Mouse (Mus musculus) embryonic stem cell, embryonic (primary cell): ENCODE results near the gene Kat6b.

Source experiments
- CTCF ChIA-PET, 4 experiments: fragments of 300-600 bp in 2 of 4; fragments of 350-600 bp in 2 of 4; sonication (Branson Sonifier 250); formaldehyde crosslinking; loops; one replicate each; lab custom pipeline; 2022; ENCODE audit warnings: inconsistent platforms in 2 of 4; lab: Charles Lee
- POLR2A ChIA-PET, 4 experiments: fragments of 300-600 bp in 2 of 4; fragments of 350-600 bp in 2 of 4; sonication (Branson Sonifier 250); formaldehyde crosslinking; loops; one replicate each; lab custom pipeline; 2022; ENCODE audit warnings: antibody characterized with exemption in 4 of 4, inconsistent platforms in 1 of 4; lab: Charles Lee

Kat6b gene

GRCm38 (mm10) chr14:21702691-21703090 lies 221.5 kb downstream of the Kat6b start:
- POLR2A ChIA-PET = interaction anchor here in 2 of 4 experiments (0.6 to 0.9 kb wide), 4 partner anchors 17 to 651 kb away, joined by 3 read pairs; partner anchors contain the start of genes Adk (in 1 of the 2) and Ap3m1 (in 1 of the 2)
- CTCF ChIA-PET = interaction anchor here in 2 of 4 experiments (0.6 to 1.4 kb wide), 3 partner anchors 23 to 302 kb away, joined by 3 read pairs; no protein-coding TSS in a partner anchor

DNA sequence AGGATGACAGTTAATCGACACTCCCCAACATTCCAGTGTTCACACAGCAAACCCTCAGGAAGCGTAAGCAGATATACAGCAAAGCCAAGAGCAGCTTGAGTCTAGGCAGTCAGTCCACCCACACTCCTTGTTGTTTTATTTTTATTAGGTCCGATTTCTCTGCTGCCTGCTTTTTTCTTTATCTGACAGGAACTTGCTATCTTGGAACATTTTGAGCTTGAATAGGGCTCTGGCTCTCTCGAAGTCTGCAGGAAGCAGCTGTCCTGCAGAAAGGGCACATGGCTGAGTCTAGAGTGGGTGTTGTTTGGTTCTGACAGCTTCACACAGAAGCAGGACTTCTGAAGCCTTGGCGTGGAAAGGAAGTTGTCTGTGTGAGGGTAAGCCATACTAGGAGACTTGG lies 222.0 kb downstream of the Kat6b start:
- POLR2A ChIA-PET = interaction anchor here in 2 of 4 experiments (0.9 to 1.3 kb wide), 2 partner anchors 17 to 651 kb away, joined by 3 to 4 read pairs; partner anchors contain the start of genes Adk (in 1 of the 2) and Ap3m1 (in 1 of the 2)
- CTCF ChIA-PET = interaction anchor here in 3 of 4 experiments (0.8 to 1.4 kb wide), 2 partner anchors 24 to 39 kb away, joined by 3 to 10 read pairs (median 5); no protein-coding TSS in a partner anchor

DNA sequence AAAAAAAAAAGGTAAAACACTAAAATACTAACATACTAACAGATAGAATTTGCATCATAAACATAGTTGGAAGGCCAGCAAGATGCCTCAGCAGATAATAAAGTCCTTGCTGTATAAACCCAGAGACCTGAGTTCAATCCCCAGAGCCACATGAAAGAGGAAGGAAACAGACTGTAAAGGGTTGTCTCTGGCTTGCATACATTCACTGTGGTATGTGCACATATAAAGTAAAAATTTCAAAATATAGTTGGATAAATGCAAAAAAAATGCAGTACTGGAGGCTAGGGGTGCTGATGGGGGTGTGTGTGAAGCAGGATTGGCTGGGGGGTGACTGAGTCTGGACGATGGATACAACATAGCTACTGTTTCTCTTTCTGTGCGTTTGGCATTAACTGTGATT lies 224.2 kb downstream of the Kat6b start:
- ChIA-PET POLR2A (interaction anchor here in 1 of 4 experiments (0.7 kb wide), 1 partner anchor 52 kb away, joined by 4 read pairs; no protein-coding TSS in a partner anchor), CTCF (no interaction called here)

- ChIA-PET POLR2A (interaction anchor here in 1 of 4 experiments (1.6 kb wide), 1 partner anchor 13 kb away, joined by 7 read pairs; no protein-coding TSS in a partner anchor), CTCF (interaction anchor here in 1 of 4 experiments (1.6 kb wide), 1 partner anchor 35 kb away, joined by 4 read pairs; no protein-coding TSS in a partner anchor)
These were observed 225.7 kb downstream of the Kat6b start for GRCm38 (mm10) chr14:21706759-21707571.

- ChIA-PET CTCF (interaction anchor here in 2 of 4 experiments (1.5 to 2.3 kb wide), 2 partner anchors 32 kb away, joined by 4 to 8 read pairs; no protein-coding TSS in a partner anchor), POLR2A (no interaction called here)
These were observed 228.3 kb downstream of the Kat6b start for GRCm38 (mm10) chr14:21709545-21709944.

GRCm38 (mm10) chr14:21711231-21711630 lies 230.0 kb downstream of the Kat6b start:
- POLR2A ChIA-PET = interaction anchor here in 1 of 4 experiments (1.0 to 1.5 kb wide), 2 partner anchors 9 to 97 kb away, joined by 3 read pairs; no protein-coding TSS in a partner anchor
- CTCF ChIA-PET = no interaction called here

DNA sequence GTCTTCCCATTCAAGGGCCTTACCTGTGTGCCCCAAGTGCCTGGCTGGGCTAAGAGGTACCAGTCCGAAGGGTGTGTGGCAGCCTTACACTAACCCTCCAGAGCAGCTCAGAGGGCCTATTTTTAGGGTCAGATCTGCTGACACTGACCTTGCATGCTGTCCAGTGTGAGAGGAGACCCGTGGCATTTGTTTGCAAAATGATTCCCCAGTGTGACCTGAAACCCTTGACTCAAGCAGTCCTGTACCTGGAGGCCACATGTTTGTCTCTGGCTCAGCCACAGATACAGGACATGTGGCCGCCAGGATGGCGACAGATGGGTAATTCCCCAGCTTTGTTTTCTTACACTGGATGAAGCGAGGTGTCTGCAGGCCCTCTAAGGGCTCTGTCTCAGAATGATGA lies 233.3 kb downstream of the Kat6b start, which contains the start of gene Dupd1:
TSS of gene Dupd1 (minus strand) at position 91 of the 400 bp plus-strand sequence.
- POLR2A ChIA-PET = interaction anchor here in 1 of 4 experiments (0.6 kb wide), 1 partner anchor 1970 kb away, joined by 4 read pairs; no protein-coding TSS in a partner anchor
- CTCF ChIA-PET = interaction anchor here in 2 of 4 experiments (0.5 to 1.0 kb wide), 2 partner anchors 27 to 307 kb away, joined by 4 to 5 read pairs; no protein-coding TSS in a partner anchor

GRCm38 (mm10) chr14:21719646-21720383 lies 238.6 kb downstream of the Kat6b start:
- ChIA-PET CTCF (interaction anchor here in 1 of 4 experiments (1.5 kb wide), 1 partner anchor 22 kb away, joined by 5 read pairs; no protein-coding TSS in a partner anchor), POLR2A (interaction anchor here in 1 of 4 experiments (0.8 to 2.0 kb wide), 9 partner anchors 9 to 30 kb away, joined by 3 to 7 read pairs (median 3); partner anchors contain the start of genes Dusp13 and Samd8)

DNA sequence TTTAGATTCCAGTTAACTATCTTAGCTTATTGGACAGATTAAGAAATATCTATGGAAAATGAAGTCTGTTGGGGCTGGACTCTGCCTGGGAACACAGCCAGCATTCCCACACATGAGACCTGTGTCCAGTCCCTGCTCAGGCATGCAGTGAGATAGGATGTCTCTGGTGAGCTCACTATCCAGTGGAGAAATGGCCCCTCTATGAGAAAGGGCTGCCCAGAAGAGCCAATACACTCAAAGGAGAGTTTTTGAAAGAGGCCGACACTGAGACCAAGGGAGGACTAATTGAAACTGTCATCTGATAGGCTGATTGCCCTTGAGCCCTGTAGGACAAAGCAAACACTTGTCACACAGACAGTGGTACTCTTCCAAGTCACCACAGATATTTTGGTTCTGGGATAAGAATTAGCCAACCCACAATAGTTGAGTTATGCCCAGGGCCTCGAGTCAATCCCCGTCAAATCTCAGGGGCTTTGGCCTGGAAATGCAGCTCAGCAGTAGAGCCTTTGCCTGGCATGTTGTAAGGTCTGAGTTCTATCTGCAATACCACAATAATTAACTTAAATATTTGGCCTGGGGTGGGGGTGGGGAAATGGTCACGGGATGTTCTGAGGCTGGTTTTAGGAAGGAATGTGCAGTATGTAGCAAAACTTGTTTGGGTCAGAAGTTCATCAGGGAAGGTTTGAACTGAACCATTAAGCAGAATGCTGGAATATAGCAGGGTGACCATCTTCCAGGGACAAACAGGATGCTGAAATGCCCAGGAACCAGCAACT lies 239.4 kb downstream of the Kat6b start:
- ChIA-PET POLR2A (interaction anchor here in 3 of 4 experiments (0.6 to 2.0 kb wide), 10 partner anchors 8 to 30 kb away, joined by 3 to 7 read pairs (median 4); partner anchors contain the start of genes Dusp13 (in 1 of the 3) and Samd8 (in 1 of the 3)), CTCF (interaction anchor here in 1 of 4 experiments (1.5 kb wide), 1 partner anchor 21 kb away, joined by 5 read pairs; no protein-coding TSS in a partner anchor)
